Mouse (Mus musculus) hindbrain, embryonic 13.5 days (tissue): ENCODE data around the gene Cdh12. TPM values are rescaled to one million over a fixed set of nuclear protein-coding genes. Genes with fewer than 3 reads are reported as not detected.
"Not testable (repeated sequence)": the region's sequence is repeated elsewhere in the genome, so short reads cannot be mapped to it uniquely, and the experiment has no call there.

Experiments
- ATAC-seq: fragments of 200-750 bp; cut with Nextera tagmentation; 2 replicates; pipeline ENCODE4 v1.8.0; 2017; ENCODE audit warnings: moderate TSS enrichment; ENCODE audit not compliant: low FRiP score
- H3K27ac ChIP-seq: fragments of 300-500 bp; sonication (generic); 2 replicates; pipeline ENCODE4 v1.5.1; 2015; ENCODE audit warnings: inconsistent platforms, mild to moderate bottlenecking, moderate library complexity
- H3K27me3 ChIP-seq: fragments of 300-500 bp; sonication (generic); 2 replicates; pipeline ENCODE4 v1.6.1; 2015; ENCODE audit warnings: mild to moderate bottlenecking, inconsistent platforms
- H3K36me3 ChIP-seq: fragments of 300-500 bp; sonication (generic); 2 replicates; pipeline ENCODE4 v1.6.1; 2015; ENCODE audit warnings: mild to moderate bottlenecking, inconsistent platforms
- H3K4me1 ChIP-seq: fragments of 300-500 bp; sonication (generic); replicated peaks from 2 replicates; pipeline ENCODE4 v1.6.1; 2015; ENCODE audit warnings: inconsistent platforms
- H3K4me2 ChIP-seq: fragments of 300-500 bp; sonication (generic); 2 replicates; pipeline ENCODE4 v1.6.1; 2015; ENCODE audit warnings: inconsistent platforms, mild to moderate bottlenecking, moderate library complexity
- H3K4me3 ChIP-seq: fragments of 300-500 bp; sonication (generic); 2 replicates; pipeline ENCODE4 v1.5.1; 2015; ENCODE audit warnings: mild to moderate bottlenecking, inconsistent platforms
- H3K9ac ChIP-seq: fragments of 300-500 bp; sonication (generic); 2 replicates; pipeline ENCODE4 v1.6.1; 2015; ENCODE audit warnings: mild to moderate bottlenecking, inconsistent platforms
- H3K9me3 ChIP-seq: fragments of 300-500 bp; sonication (generic); 2 replicates; pipeline ENCODE4 v1.6.1; 2016; ENCODE audit warnings: inconsistent platforms
- WGBS: fragments of 180-500 bp; shearing (Covaris S2); methylation state at CpG from one replicate; pipeline ENCODE4 v1.1.7; 2015; 5-methylcytosine and 5-hydroxymethylcytosine counted together
- polyA plus RNA-seq: library from polyadenylated mRNA; unstranded; fragments of >200 nt; fragmentation: Nextera tagmentation; extraction: Ambion mirVana; gene quantifications from 2 replicates; pipeline ENCODE4 v1.2.1, GENCODE M21; 2015

The Cdh12 gene
- polyA plus RNA-seq, 1 experiment from 2014 or later: 4.6 TPM

- Histone ChIP-seq H3K4me2 (no peak overlapping the region), H3K27ac (no peak overlapping the region), H3K4me3 (no peak overlapping the region), H3K4me1 (no peaks in the 10 kb centered on the region), H3K9me3 (no peaks in the 10 kb centered on the region), H3K27me3 (no peaks in the 10 kb centered on the region), H3K36me3 (no peaks in the 10 kb centered on the region), H3K9ac (no peak overlapping the region)
- no peak for ATAC-seq
Observed at GRCm38 (mm10) chr15:21343853-21344252, 894.8 kb downstream of the Cdh12 start.

GRCm38 (mm10) chr15:21344323-21344722 is 895.3 kb downstream of the Cdh12 start:
- Histone ChIP-seq H3K9ac (no peak overlapping the region), H3K27ac (no peak overlapping the region), H3K4me2 (no peak overlapping the region), H3K36me3 (no peaks in the 10 kb centered on the region), H3K4me1 (no peaks in the 10 kb centered on the region), H3K27me3 (no peaks in the 10 kb centered on the region), H3K4me3 (no peak overlapping the region), H3K9me3 (no peaks in the 10 kb centered on the region)
- 65% methylated on average over 2 of the region's 2 CpGs for WGBS
- ATAC-seq: no peak

- H3K4me1 ChIP-seq: no peaks in the 10 kb centered on the region
- H3K9me3 ChIP-seq: no peaks in the 10 kb centered on the region
- H3K36me3 ChIP-seq: no peaks in the 10 kb centered on the region
- WGBS: 68% methylated on average over 3 of the region's 3 CpGs
- no peaks in the 10 kb centered on the region for H3K27me3 ChIP-seq
- no peak overlapping the region for H3K4me3 ChIP-seq
- H3K4me2 ChIP-seq: no peak overlapping the region
- ATAC-seq: no peak
- H3K9ac ChIP-seq: no peak overlapping the region
- no peak overlapping the region for H3K27ac ChIP-seq
Observed at GRCm38 (mm10) chr15:21344749-21345148, 895.7 kb downstream of the Cdh12 start.

GRCm38 (mm10) chr15:21355356-21356101 is 906.5 kb downstream of the Cdh12 start:
- no peak for ATAC-seq
- no peak overlapping the region for H3K4me3 ChIP-seq
- 86% methylated on average over 5 of the region's 5 CpGs for WGBS
- no peak overlapping the region for H3K4me2 ChIP-seq
- H3K4me1 ChIP-seq: no peaks in the 10 kb centered on the region
- H3K9ac ChIP-seq: no peak overlapping the region
- no peaks in the 10 kb centered on the region for H3K27me3 ChIP-seq
- no peaks in the 10 kb centered on the region for H3K9me3 ChIP-seq
- H3K36me3 ChIP-seq: no peaks in the 10 kb centered on the region
- H3K27ac ChIP-seq: no peak overlapping the region

- Histone ChIP-seq H3K9me3 (no peaks in the 10 kb centered on the region), H3K27me3 (no peaks in the 10 kb centered on the region), H3K9ac (no peak overlapping the region), H3K36me3 (no peaks in the 10 kb centered on the region), H3K27ac (no peak overlapping the region), H3K4me2 (no peak overlapping the region), H3K4me1 (no peaks in the 10 kb centered on the region), H3K4me3 (no peak overlapping the region)
- no peak for ATAC-seq
Observed at GRCm38 (mm10) chr15:21366366-21366765, 917.3 kb downstream of the Cdh12 start.

GRCm38 (mm10) chr15:21375460-21375859 is 926.4 kb downstream of the Cdh12 start:
- H3K4me2 ChIP-seq: no peak overlapping the region
- 71% methylated on average over 5 of the region's 5 CpGs for WGBS
- no peak for ATAC-seq
- H3K9me3 ChIP-seq: no peaks in the 10 kb centered on the region
- H3K4me3 ChIP-seq: no peak overlapping the region
- H3K9ac ChIP-seq: no peak overlapping the region
- no peaks in the 10 kb centered on the region for H3K36me3 ChIP-seq
- no peaks in the 10 kb centered on the region for H3K4me1 ChIP-seq
- no peak overlapping the region for H3K27ac ChIP-seq
- no peaks in the 10 kb centered on the region for H3K27me3 ChIP-seq

GRCm38 (mm10) chr15:21375871-21376270 is 926.8 kb downstream of the Cdh12 start:
- Histone ChIP-seq H3K4me1 (no peaks in the 10 kb centered on the region), H3K36me3 (no peaks in the 10 kb centered on the region), H3K4me3 (no peak overlapping the region), H3K4me2 (no peak overlapping the region), H3K9me3 (no peaks in the 10 kb centered on the region), H3K27ac (no peak overlapping the region), H3K27me3 (no peaks in the 10 kb centered on the region), H3K9ac (no peak overlapping the region)
- WGBS: 71% methylated on average over 3 of the region's 3 CpGs
- no peak for ATAC-seq

- not testable (repeated sequence) for H3K4me2 ChIP-seq, H3K4me1 ChIP-seq, H3K27me3 ChIP-seq, ATAC-seq, H3K9ac ChIP-seq, H3K36me3 ChIP-seq, H3K4me3 ChIP-seq, H3K27ac ChIP-seq, H3K9me3 ChIP-seq
- 87% methylated on average over 14 of the region's 14 CpGs for WGBS
Observed at GRCm38 (mm10) chr15:21391442-21391841, 942.4 kb downstream of the Cdh12 start.

GRCm38 (mm10) chr15:21393080-21393479 is 944.0 kb downstream of the Cdh12 start:
- Histone ChIP-seq H3K4me1 (no peaks in the 10 kb centered on the region), H3K4me2 (no peak overlapping the region), H3K9me3 (no peaks in the 10 kb centered on the region), H3K27me3 (no peaks in the 10 kb centered on the region), H3K4me3 (no peak overlapping the region), H3K9ac (no peak overlapping the region), H3K36me3 (no peaks in the 10 kb centered on the region), H3K27ac (no peak overlapping the region)
- no peak for ATAC-seq
- 13% methylated on average over 3 of the region's 3 CpGs for WGBS

GRCm38 (mm10) chr15:21405196-21405595 is 956.1 kb downstream of the Cdh12 start:
- no peak overlapping the region for H3K4me3 ChIP-seq
- H3K4me1 ChIP-seq: no peaks in the 10 kb centered on the region
- H3K27me3 ChIP-seq: no peaks in the 10 kb centered on the region
- no peaks in the 10 kb centered on the region for H3K36me3 ChIP-seq
- H3K27ac ChIP-seq: no peak overlapping the region
- no peak for ATAC-seq
- H3K9me3 ChIP-seq: no peaks in the 10 kb centered on the region
- H3K4me2 ChIP-seq: no peak overlapping the region
- H3K9ac ChIP-seq: no peak overlapping the region
- WGBS: 82% methylated on average over 6 of the region's 6 CpGs

- Histone ChIP-seq H3K4me3 (no peak overlapping the region), H3K9ac (no peak overlapping the region), H3K27me3 (no peaks in the 10 kb centered on the region), H3K9me3 (no peaks in the 10 kb centered on the region), H3K36me3 (no peaks in the 10 kb centered on the region), H3K27ac (no peak overlapping the region), H3K4me2 (no peak overlapping the region), H3K4me1 (no peaks in the 10 kb centered on the region)
- 80% methylated on average over 2 of the region's 2 CpGs for WGBS
- ATAC-seq: peak; percentile 57; the same call in 1 of the 2 replicates
Observed at GRCm38 (mm10) chr15:21407324-21408044, 958.4 kb downstream of the Cdh12 start.

- H3K36me3 ChIP-seq: no peaks in the 10 kb centered on the region
- no peaks in the 10 kb centered on the region for H3K9me3 ChIP-seq
- no peak for ATAC-seq
- H3K27ac ChIP-seq: no peak overlapping the region
- no peak overlapping the region for H3K9ac ChIP-seq
- H3K27me3 ChIP-seq: no peaks in the 10 kb centered on the region
- no peaks in the 10 kb centered on the region; the same call in 1 of the 2 replicates for H3K4me1 ChIP-seq
- H3K4me2 ChIP-seq: no peak overlapping the region
- H3K4me3 ChIP-seq: no peak overlapping the region
- 84% methylated on average over 4 of the region's 4 CpGs for WGBS
Observed at GRCm38 (mm10) chr15:21437347-21437746, 988.3 kb downstream of the Cdh12 start.

GRCm38 (mm10) chr15:21437924-21438323 is 988.9 kb downstream of the Cdh12 start:
- Histone ChIP-seq H3K9me3 (no peaks in the 10 kb centered on the region), H3K4me2 (no peak overlapping the region)
- no peak for ATAC-seq

More at GRCm38 (mm10) chr15:21437924-21438323, 988.9 kb downstream of the Cdh12 start:
- Histone ChIP-seq H3K4me1 (no peaks in the 10 kb centered on the region; the same call in 1 of the 2 replicates), H3K27me3 (no peaks in the 10 kb centered on the region), H3K36me3 (no peaks in the 10 kb centered on the region), H3K9ac (no peak overlapping the region), H3K27ac (no peak overlapping the region), H3K4me3 (no peak overlapping the region)
